Mouse (Mus musculus) midbrain, embryonic 10.5 days (tissue): Measurements from ENCODE around the gene Cep57l1. TPM values are rescaled to one million over a fixed set of nuclear protein-coding genes. Genes with fewer than 3 reads are reported as not detected.
"Not testable (repeated sequence)": the region's sequence is repeated elsewhere in the genome, so short reads cannot be mapped to it uniquely, and the experiment has no call there.

Experiments used
- DNase-seq: peaks from one replicate; pipeline ENCODE4 v3.0.0-alpha.2; 2017; ENCODE audit warnings: low spot score
- H3K27ac ChIP-seq: fragments of 300-500 bp; sonication (generic); replicated peaks from 2 replicates; pipeline ENCODE4 v1.5.1; 2016; ENCODE audit warnings: mild to moderate bottlenecking
- H3K27me3 ChIP-seq: fragments of 300-500 bp; sonication (generic); 2 replicates; pipeline ENCODE4 v1.6.1; 2016; ENCODE audit warnings: low read depth, mild to moderate bottlenecking; ENCODE audit not compliant: poor library complexity, severe bottlenecking
- H3K36me3 ChIP-seq: fragments of 300-500 bp; sonication (generic); 2 replicates; pipeline ENCODE4 v1.6.1; 2016; ENCODE audit warnings: mild to moderate bottlenecking, moderate library complexity
- H3K4me1 ChIP-seq: fragments of 300-500 bp; sonication (generic); 2 replicates; pipeline ENCODE4 v1.6.1; 2016
- H3K4me3 ChIP-seq: fragments of 300-500 bp; sonication (generic); 2 replicates; pipeline ENCODE4 v1.5.1; 2016; ENCODE audit warnings: mild to moderate bottlenecking, moderate library complexity
- H3K9me3 ChIP-seq: fragments of 300-500 bp; sonication (generic); replicated peaks from 2 replicates; pipeline ENCODE4 v1.6.1; 2016; ENCODE audit warnings: mild to moderate bottlenecking
- WGBS: fragments of 180-500 bp; shearing (Covaris S2); methylation state at CpG from one replicate; pipeline ENCODE4 v1.1.7; 2016; 5-methylcytosine and 5-hydroxymethylcytosine counted together
- polyA plus RNA-seq: library from polyadenylated mRNA; unstranded; fragments of >200 nt; fragmentation: Nextera tagmentation; extraction: Ambion mirVana; gene quantifications from 2 replicates; pipeline ENCODE4 v1.2.1, GENCODE M21; 2016

The Cep57l1 gene
- polyA plus RNA-seq, 1 experiment from 2014 or later, result 27.3 TPM

GRCm38 (mm10) chr10:41825996-41826395, 16.3 kb upstream of the Cep57l1 start:
- WGBS, result 81% methylated on average over 4 of the region's 4 CpGs
- DNase-seq, result no peak
- Histone ChIP-seq H3K27ac (no peak overlapping the region), H3K4me1 (no peaks in the 10 kb centered on the region), H3K9me3 (no peaks in the 10 kb centered on the region), H3K27me3 (no peaks in the 10 kb centered on the region), H3K36me3 (no peaks in the 10 kb centered on the region), H3K4me3 (no peak overlapping the region)

- Histone ChIP-seq H3K36me3 (no peaks in the 10 kb centered on the region), H3K4me3 (no peak overlapping the region), H3K27me3 (no peaks in the 10 kb centered on the region), H3K4me1 (no peaks in the 10 kb centered on the region), H3K27ac (no peak overlapping the region), H3K9me3 (no peaks in the 10 kb centered on the region)
- DNase-seq, result no peak
- WGBS, result 90% methylated on average over 10 of the region's 10 CpGs
These were observed 15.4 kb upstream of the Cep57l1 start for GRCm38 (mm10) chr10:41825041-41825440.

- H3K4me1 ChIP-seq, result no peaks in the 10 kb centered on the region
These were observed 14.2 kb upstream of the Cep57l1 start for GRCm38 (mm10) chr10:41823916-41824315.

GRCm38 (mm10) chr10:41823282-41823675, 13.6 kb upstream of the Cep57l1 start:
- WGBS, result 93% methylated on average over 4 of the region's 4 CpGs

More at GRCm38 (mm10) chr10:41823916-41824315, 14.2 kb upstream of the Cep57l1 start:
- H3K36me3 ChIP-seq, result no peaks in the 10 kb centered on the region
- H3K27me3 ChIP-seq, result no peaks in the 10 kb centered on the region
- WGBS, result 84% methylated on average over 4 of the region's 4 CpGs
- no peak overlapping the region for H3K4me3 ChIP-seq
- H3K9me3 ChIP-seq, result no peaks in the 10 kb centered on the region
- no peak overlapping the region for H3K27ac ChIP-seq
- DNase-seq, result no peak

GRCm38 (mm10) chr10:41822573-41823281, 13.1 kb upstream of the Cep57l1 start:
- Histone ChIP-seq H3K27me3 (no peaks in the 10 kb centered on the region), H3K9me3 (no peaks in the 10 kb centered on the region), H3K27ac (no peak overlapping the region), H3K4me1 (no peaks in the 10 kb centered on the region), H3K4me3 (no peak overlapping the region), H3K36me3 (no peaks in the 10 kb centered on the region)
- no peak for DNase-seq
- WGBS, result 86% methylated on average over 5 of the region's 5 CpGs

More at GRCm38 (mm10) chr10:41823282-41823675, 13.6 kb upstream of the Cep57l1 start:
- not testable (repeated sequence) for H3K4me1 ChIP-seq, H3K9me3 ChIP-seq, H3K27ac ChIP-seq, H3K27me3 ChIP-seq, H3K4me3 ChIP-seq, DNase-seq, H3K36me3 ChIP-seq

GRCm38 (mm10) chr10:41821171-41821570, 11.5 kb upstream of the Cep57l1 start:
- no peaks in the 10 kb centered on the region for H3K4me1 ChIP-seq

GRCm38 (mm10) chr10:41820401-41820800, 10.7 kb upstream of the Cep57l1 start:
- WGBS, result 84% methylated on average over 5 of the region's 5 CpGs
- DNase-seq, result no peak
- H3K27ac ChIP-seq, result no peak overlapping the region

More at GRCm38 (mm10) chr10:41821171-41821570, 11.5 kb upstream of the Cep57l1 start:
- Histone ChIP-seq H3K4me3 (no peak overlapping the region), H3K9me3 (no peaks in the 10 kb centered on the region), H3K27ac (no peak overlapping the region), H3K36me3 (no peaks in the 10 kb centered on the region), H3K27me3 (no peaks in the 10 kb centered on the region)
- DNase-seq, result no peak
- 90% methylated on average over 6 of the region's 6 CpGs for WGBS

GRCm38 (mm10) chr10:41819307-41819706, 9.6 kb upstream of the Cep57l1 start:
- 93% methylated on average over 3 of the region's 3 CpGs for WGBS
- H3K4me3 ChIP-seq, result no peak overlapping the region
- no peak overlapping the region for H3K27ac ChIP-seq
- DNase-seq, result no peak
- peaks cover 2% of the 10 kb centered on the region for H3K4me1 ChIP-seq
- H3K27me3 ChIP-seq, result no peaks in the 10 kb centered on the region
- no peaks in the 10 kb centered on the region for H3K36me3 ChIP-seq
- no peaks in the 10 kb centered on the region for H3K9me3 ChIP-seq

More at GRCm38 (mm10) chr10:41820401-41820800, 10.7 kb upstream of the Cep57l1 start:
- Histone ChIP-seq H3K9me3 (no peaks in the 10 kb centered on the region), H3K4me1 (no peaks in the 10 kb centered on the region), H3K36me3 (no peaks in the 10 kb centered on the region), H3K4me3 (no peak overlapping the region), H3K27me3 (no peaks in the 10 kb centered on the region)

GRCm38 (mm10) chr10:41818733-41819070, 9.0 kb upstream of the Cep57l1 start:
- not testable (repeated sequence) for H3K27me3 ChIP-seq, H3K4me3 ChIP-seq, H3K36me3 ChIP-seq, H3K4me1 ChIP-seq, H3K27ac ChIP-seq, H3K9me3 ChIP-seq, DNase-seq
- 93% methylated on average over 6 of the region's 6 CpGs for WGBS

- Histone ChIP-seq H3K36me3 (no peaks in the 10 kb centered on the region), H3K27me3 (no peaks in the 10 kb centered on the region), H3K27ac (no peak overlapping the region), H3K4me1 (peaks cover 11% of the 10 kb centered on the region), H3K9me3 (no peaks in the 10 kb centered on the region), H3K4me3 (no peak overlapping the region)
- no peak for DNase-seq
- WGBS, result 89% methylated on average over 8 of the region's 8 CpGs
These were observed 8.5 kb upstream of the Cep57l1 start for GRCm38 (mm10) chr10:41818036-41818732.

- peaks cover 27% of the 10 kb centered on the region for H3K4me1 ChIP-seq
- 87% methylated on average over 5 of the region's 5 CpGs for WGBS
- H3K36me3 ChIP-seq, result no peaks in the 10 kb centered on the region
These were observed 6.8 kb upstream of the Cep57l1 start for GRCm38 (mm10) chr10:41816516-41816915.

GRCm38 (mm10) chr10:41814305-41814853, 4.7 kb upstream of the Cep57l1 start:
- Histone ChIP-seq H3K9me3 (no peaks in the 10 kb centered on the region), H3K27ac (no peak overlapping the region)
- WGBS, result 87% methylated on average over 6 of the region's 6 CpGs

More at GRCm38 (mm10) chr10:41816516-41816915, 6.8 kb upstream of the Cep57l1 start:
- H3K9me3 ChIP-seq, result no peaks in the 10 kb centered on the region
- H3K4me3 ChIP-seq, result no peak overlapping the region
- DNase-seq, result no peak
- H3K27me3 ChIP-seq, result no peaks in the 10 kb centered on the region
- no peak overlapping the region for H3K27ac ChIP-seq

GRCm38 (mm10) chr10:41812566-41812965, 2.9 kb upstream of the Cep57l1 start:
- no peak for DNase-seq

More at GRCm38 (mm10) chr10:41814305-41814853, 4.7 kb upstream of the Cep57l1 start:
- H3K36me3 ChIP-seq, result no peaks in the 10 kb centered on the region
- no peak overlapping the region for H3K4me3 ChIP-seq
- peaks cover 34% of the 10 kb centered on the region for H3K4me1 ChIP-seq
- H3K27me3 ChIP-seq, result no peaks in the 10 kb centered on the region
- no peak for DNase-seq

More at GRCm38 (mm10) chr10:41812566-41812965, 2.9 kb upstream of the Cep57l1 start:
- Histone ChIP-seq H3K36me3 (peaks cover 5% of the 10 kb centered on the region; the same call in 1 of the 2 replicates), H3K27ac (no peak overlapping the region), H3K4me3 (peak overlapping the region; percentile 82), H3K9me3 (no peaks in the 10 kb centered on the region), H3K27me3 (no peaks in the 10 kb centered on the region), H3K4me1 (peaks cover 34% of the 10 kb centered on the region)
- WGBS, result 85% methylated on average over 6 of the region's 6 CpGs
